Mouse (Mus musculus) ES-E14 (cell line): Measurements from ENCODE around the gene Prkcd.

Experiments used
- HCFC1 ChIP-seq: IDR thresholded peaks from 2 replicates; pipeline ENCODE4 v1.6.1; 2012; ENCODE audit warnings: low read length, inconsistent platforms, borderline replicate concordance; ENCODE audit not compliant: insufficient read depth
- ZNF384 ChIP-seq: IDR thresholded peaks from 2 replicates; pipeline ENCODE4 v1.6.1; 2012; ENCODE audit warnings: low read depth, low read length, inconsistent platforms

DNA sequence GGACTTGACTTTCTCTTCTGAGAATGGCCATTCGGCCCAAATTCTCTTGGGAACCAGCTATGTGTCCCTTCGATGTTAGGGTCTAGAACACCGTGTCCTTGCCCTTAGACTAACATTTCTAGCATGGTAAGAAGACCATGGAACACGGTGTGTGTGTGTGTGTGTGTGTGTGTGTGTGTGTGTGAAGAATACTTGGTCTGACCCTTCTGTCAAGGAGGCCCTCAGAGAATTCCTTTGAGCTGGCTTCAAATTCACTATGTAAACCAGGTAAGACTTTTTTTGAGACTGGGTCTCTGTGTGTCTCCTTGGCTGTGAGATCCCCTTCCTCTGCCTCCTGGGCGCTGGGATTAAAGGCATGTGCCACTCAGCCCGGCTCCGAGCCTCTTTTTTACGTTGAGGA lies 3.5 kb downstream of the Prkcd start:
- TF ChIP-seq HCFC1, result no peak
- no peak for TF ChIP-seq ZNF384
